Mouse (Mus musculus): Measurements from ENCODE around the gene Rnf208.

Rnf208 gene

DNA sequence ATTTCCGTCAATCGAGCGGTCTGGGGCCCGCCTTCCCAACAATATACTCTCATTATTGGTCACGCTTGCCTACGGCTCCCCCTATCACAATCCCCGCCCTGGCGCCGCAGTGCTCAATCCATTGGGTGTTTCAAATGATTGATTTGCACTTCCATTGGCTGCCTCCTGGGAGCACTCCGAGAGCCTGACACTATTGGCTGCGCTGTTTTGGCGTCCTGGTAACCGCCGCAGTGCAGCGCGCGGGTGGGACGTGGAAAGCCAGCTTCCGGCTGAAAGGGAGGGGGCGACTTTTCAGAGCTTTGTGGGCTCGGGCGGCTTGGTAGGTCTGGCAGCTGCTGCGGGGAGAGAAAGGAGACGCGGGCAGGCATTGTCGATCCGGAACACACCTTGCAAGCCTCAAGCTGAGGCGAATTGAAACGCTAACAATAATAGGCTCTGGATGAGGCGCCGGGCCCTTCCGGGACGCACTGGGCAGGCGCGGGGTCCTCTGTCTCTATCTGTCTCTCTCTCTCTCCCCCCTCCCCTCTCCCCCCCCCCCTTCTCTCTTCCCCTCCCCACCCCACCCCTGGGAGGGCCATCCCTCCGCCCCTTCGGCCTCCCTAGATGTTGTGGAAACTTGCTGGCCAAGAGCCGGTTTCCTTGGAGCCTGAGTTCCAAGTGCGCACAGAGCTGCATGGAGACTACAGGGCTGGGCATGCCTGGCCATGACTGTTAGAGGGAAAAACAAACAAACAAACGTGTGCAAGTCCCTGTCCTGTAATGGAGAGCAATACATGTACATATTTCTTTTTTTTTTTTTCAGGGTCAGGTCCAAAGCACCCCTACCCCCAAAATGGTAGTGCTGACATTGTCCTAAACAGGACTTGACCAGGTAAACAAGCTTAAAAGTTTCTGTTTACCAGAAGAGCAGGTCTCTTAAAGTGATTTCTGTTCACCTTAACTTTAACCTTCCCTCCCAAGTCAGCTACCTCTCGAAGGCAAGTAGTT, 17.0 kb upstream of the Rnf208 start:
- DNase-seq = peak; percentile 99

DNA sequence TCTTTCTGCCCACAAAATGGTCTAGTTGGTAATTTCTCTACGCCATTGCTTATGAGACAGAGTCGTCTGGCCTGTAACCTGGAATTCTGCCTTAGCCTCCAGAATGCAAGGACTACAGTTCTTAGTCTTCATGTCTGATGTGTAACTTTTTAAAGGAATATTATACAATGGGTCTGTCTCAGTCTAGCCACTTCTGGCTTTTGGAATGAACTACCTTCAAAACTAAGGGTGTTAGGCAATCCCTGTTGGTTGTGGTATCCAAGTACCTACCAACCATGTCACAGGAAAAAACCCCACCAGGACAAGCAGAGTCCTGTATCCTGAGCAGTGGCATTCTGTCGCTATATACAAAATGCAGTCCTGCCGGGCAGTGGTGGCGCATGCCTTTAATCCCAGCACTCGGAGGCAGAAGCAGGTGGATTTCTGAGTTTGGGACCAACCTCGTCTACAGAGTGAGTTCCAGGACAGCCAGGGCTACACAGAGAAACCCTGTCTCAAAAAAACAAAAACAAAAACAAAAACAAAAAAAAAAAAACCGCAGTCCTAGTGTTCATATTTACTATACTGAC, 16.2 kb upstream of the Rnf208 start:
- no peak for DNase-seq

DNA sequence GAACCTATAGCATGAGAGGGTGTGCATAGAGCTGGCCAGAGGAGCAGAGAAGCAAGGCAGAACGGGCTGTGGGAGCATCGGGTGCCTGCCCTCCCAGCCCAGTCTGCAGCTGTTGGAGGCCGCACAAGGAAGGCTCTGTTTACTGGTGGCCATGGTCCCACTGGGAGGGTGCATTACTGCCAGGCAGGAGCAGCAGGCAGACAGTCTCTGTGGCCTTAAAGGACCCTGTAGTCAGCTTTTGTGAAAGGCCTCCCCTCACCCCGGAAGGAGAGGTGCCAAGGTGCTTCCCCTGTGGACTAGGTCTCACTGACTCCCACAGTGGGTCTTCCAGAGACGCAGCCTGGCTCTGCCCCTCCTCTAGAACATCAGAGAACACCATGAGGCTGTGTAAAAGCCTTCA, 15.2 kb upstream of the Rnf208 start:
- DNase-seq = peak; percentile 41

DNA sequence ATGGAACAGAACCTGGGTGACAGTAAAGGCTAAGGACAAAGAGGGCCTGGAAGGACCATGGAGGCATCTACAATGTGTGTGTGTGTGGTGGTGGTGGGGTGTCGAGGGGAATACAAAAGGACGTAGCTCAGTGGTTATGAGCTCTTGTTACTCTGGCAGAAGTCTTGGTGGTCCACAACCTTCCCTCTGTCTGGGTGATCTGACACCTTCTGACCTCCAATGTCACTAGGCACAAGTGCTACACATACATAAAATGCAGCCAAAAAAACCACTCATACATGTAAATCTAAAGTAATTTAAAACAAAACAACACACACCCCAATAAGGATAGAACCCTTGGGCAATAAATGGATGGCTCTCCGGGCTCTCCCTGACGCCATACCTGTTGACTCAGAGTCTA, 14.6 kb upstream of the Rnf208 start:
- DNase-seq = no peak

DNA sequence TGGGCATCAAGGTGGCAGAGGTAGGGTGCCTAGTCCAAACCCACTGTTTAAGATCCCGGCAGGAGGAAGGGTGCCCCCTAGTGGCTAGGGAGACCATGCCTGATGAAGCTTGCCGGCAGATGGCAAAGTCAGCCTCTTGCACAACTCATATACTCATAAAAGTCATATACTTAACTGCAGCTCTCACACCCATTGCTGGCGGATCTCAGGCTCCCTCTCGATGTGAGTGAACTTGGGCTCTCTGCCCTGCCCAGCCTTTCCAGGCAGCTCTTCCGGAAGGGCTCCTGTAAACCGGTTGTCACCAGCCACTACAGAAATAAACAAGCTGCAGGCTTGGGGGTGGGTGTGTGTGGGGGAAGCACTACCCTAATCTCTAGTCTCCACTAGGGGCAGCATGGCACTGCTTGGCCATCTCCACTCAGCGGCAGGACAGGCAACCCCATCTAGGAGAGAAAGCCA, 13.6 kb upstream of the Rnf208 start:
- DNase-seq = peak; percentile 83

DNA sequence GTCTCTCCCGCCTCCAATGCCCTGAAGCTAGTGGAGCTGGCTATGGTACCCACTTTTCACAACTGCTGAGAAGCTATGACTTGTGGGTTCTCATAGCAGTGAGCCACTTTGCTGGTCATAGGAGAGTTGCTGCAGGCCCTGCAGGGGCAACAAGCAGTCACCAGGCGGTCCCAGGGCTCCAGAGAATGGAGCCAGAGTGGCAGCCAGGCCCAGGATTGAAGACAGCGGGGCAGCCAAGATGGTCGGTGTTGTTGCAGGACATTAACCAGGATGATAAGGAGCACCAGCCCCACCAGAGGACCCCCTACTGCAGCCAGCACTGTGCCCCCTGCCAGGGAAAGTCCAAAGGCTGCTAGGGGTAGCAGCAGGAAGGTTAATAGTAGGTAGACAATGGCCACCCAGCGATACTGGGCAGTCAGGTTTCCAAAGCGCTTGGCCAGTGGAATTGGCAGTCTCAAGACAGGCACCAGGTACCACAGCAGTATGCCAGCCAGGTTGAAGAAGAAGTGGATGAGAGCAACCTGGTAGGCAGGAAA, 13.0 kb upstream of the Rnf208 start:
- no peak for DNase-seq

DNA sequence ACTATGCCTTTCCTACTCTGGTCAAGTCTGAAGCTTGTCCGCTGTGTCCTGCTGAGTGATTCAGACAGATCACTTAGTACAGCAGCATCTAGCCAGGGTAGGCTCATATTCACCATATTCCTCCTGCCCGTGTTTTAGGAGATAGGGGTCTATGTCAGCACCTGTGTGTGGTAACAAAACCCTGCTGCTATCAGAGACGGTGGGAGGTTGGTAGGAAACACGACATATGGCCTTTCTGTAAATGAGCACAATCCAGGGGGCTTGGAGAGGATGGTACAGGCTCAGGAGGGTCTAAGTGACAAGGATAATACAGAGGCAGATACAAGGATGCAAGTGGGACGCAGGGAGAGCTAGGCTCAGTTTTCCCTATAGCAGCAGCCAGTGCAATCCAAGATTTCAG, 12.5 kb upstream of the Rnf208 start:
- DNase-seq = no peak

DNA sequence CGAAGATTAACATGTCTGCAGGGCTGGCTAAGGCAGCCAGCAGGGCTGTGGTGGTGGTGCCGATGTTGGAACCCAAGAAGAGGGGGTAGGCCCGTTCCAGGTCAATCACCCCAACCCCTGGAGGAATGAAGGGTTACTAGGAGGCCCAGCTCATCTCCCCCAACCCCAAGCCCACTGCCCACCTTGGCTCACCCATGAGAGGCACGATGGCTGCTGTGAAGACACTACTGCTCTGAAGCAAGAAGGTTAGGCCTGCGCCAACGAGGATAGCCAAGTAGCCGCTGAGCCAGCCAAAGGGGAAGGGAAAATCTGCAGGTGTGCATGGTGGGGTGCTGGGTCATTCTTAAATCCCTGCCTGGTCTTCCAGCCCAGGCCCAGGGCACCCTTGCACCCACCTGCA, 11.5 kb upstream of the Rnf208 start:
- no peak for DNase-seq

DNA sequence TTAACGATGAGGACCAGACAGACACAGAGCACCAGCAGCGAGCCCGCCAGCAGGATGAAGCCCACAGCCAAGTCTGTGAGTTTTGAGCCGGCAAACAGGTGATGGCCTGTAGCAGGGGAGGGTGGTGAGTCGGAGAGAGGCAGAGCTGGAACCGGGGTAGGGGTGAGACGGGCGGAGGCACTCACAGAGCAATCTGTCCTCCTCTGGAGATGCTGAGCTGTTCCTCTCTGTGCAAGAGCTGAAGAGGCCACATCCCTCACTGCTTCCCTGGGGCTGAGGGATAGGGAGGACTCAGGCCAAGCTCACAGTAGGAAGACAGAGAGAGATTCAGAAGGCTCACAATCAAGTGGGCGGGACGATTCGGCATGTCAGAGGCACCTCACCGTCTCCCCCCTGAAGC, 11.0 kb upstream of the Rnf208 start:
- no peak for DNase-seq

DNA sequence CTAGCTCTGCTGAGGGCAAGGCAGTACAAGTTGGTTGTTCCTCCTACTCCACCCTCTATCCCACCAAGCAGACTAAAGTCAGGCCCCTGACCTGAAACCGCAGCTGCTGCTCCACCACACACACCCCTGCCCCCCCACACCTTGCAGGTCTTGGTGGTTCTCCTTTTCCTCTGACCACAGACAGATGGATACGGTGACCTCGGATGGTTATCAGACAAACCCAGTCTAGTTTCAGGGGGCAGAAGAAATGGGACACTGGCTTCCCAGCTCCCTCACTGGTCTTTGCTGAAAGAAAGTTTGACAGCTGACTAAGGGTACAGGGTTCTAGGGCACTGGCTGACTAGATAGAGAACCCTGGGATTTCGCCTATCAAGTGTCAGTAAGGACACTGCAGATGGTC, 8.6 kb upstream of the Rnf208 start:
- no peak for DNase-seq

DNA sequence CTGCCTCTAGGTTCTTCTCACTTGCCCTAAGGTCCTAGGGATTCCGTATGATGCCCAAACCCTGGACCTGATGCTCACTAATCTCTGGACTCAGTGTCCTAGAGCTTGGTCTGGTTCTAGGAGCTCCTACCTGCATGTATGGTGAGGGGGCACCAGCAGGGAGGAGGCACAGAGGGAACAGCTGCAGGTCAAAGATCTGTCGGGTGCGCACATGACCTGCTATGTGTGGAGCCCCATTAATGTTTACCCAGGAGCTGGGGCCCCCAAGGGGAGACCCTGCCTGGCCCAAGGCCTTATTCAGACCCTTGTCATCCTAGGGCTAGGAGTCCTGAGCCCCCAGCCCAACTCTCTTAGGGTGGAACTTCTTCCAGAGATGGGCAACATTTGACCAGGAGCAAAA, 8.0 kb upstream of the Rnf208 start, which contains the start of gene Slc34a3:
Slc34a3 (minus strand) TSS at position 315 of the 400 bp plus-strand sequence.
- no peak for DNase-seq

DNA sequence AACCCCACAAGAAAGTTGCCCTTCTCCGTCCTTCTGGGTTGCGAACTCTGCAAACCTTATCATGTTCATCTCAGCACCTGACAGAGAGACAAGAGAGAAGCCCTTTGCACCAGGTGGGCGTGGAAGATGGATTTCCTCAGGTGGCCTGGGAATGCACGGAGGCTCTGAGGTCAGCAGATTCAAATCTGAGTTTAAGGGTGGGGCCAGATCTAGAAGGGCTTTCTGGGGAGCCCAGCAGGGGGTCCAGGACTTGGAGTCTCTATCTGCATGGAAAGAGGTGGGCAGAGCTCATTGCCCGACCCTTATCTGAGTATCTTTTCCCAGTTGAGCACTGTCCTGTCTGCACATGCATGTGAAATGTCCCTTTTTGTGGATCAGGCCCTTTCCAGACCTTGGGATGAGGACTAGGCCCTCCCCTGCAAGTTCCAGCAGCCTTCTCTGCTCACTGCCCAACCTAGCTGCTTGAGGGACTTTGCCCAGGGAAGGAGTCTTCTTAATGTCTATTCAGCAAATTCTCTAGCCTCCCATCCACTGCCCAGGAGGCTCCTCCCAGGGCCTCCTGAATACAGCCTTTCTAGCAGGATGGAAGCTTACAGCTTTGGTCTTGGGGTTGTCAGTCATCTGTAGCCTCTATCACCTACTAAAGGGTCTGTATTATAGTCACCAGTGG, 7.4 kb upstream of the Rnf208 start:
- no peak for DNase-seq

DNA sequence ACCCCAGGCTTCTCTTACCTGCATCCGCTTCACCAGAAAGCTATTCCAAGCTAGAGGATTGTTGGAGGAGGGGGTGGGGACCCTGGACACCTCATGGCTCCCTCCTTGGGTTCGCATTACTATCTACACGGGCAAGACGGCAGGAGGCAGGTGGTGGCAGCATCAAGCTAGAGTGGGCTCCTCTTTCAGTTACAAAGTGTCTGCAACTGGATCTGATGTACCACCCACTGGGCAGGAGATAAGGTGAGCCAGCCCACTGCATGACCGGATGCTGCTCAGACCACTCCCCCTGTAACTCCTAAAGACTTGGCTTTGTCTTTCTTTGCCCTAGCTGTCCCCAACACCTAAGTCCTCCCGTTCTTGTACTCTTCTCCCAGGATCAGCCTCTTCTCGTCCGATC, 5.4 kb upstream of the Rnf208 start, which contains the start of gene Rnf224:
Rnf224 (minus strand) TSS at position 174 of the 400 bp plus-strand sequence.
- DNase-seq = no peak

DNA sequence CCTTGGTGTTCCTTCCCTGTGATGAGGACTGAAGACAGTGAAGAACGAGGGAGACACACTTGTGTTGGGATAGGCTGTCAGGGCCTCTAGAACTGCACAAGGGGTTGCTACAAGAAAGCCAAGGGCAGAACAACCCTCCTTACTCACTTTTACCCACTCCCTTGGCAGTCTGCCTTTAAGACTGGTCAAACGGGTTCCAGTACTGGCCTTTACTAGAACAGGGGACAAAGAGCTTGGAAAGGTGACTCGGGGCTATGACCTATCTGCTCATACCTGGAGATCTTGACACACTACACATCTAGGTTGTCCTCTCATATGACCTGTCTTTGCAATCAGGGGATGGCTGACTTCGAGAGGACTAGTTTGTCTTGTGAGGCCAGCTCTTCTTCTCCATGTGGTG, 4.5 kb upstream of the Rnf208 start:
- DNase-seq = no peak

DNA sequence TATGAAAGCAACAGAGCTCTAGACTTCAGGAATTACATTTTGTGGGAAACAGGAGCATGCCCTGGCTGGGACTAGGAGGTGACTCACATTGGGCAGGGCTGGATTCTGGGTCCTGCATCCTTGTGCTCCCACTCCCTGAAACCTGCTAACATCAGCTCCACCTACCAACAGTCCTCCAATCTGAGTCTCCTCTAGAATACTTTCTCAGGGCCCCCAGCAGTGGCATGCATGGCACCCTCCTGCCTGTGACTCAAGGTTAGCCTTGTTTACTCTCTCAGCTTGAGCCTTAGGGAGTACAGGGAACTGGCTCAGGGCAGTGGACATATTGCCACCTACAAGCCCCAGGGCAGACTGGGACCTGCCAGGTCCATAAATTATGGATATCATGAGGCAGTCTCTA, 3.9 kb upstream of the Rnf208 start:
- no peak for DNase-seq

DNA sequence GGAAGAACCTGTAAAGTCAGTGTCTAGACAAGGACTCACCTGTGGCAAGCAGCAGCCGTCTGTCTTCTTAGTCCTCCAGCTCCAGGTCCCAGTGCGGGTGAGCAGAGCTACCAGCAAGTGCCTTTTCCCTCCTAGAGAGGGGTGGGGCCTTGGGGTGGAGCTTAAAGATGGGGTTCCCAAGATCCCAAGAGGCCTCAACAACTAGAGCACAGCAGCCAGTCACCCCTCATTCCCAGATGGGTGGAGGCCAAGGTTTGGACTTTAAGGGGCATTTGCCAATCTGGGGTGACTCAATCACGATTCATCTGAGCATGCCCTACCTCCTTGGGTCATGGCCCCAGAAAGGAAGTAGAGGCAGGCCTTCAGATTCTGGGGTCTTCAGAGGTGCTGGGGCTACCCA, 2.3 kb upstream of the Rnf208 start:
- no peak for DNase-seq

DNA sequence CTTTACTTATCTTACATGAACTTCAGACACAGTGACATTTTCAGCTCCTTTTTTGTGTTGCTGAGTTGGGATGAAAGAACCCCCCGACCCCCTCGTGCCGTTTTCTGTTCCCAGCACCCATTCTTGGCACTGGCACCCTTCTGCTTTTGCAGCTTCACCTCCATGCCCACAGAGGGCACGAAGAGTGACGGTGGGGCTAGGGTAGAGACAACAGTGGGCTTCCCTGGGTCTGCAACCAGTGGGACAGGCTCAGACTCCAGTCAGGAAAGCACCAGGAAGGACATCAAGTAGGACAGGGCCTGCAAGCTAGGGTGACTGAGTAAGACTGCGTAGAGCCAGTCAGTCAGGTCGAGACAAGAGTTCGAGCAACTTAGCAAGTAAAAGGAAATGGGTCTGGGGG, 1.7 kb upstream of the Rnf208 start:
- no peak for DNase-seq

DNA sequence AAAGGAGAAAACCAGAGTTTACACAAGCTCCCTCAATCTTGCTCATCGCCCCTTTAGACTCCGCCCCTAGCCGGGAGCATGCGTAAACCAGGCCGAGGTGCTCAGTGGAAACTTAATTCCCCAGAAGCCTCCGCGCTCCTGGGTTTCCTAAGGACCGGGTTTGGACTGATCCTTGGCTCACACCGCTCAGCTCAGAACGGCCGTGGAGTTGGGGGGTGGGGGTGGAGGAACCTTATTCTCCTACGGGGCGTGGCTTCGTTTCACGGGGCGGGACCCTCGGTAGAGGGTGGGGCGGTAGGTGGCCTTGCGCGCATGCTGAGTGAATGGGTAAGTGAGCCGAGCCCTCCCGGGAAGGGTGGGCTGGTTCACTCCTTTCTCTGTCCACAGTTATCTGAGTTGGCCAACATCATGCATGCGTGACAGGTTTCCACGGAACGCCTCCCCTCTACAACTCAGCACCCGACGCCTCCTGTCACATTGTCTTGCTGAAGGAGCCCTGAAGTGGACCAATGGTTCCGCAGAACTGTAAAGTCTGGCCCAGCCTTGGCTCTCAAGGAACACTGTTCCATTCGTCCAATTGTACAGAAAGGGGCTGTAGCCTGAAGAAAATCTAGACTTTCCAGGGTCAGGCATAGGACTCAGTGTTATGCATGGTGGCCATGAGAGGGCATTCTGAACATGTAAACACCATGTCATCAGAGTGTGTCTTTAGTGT, 1.2 kb upstream of the Rnf208 start:
- DNase-seq = peak; percentile 66

DNA sequence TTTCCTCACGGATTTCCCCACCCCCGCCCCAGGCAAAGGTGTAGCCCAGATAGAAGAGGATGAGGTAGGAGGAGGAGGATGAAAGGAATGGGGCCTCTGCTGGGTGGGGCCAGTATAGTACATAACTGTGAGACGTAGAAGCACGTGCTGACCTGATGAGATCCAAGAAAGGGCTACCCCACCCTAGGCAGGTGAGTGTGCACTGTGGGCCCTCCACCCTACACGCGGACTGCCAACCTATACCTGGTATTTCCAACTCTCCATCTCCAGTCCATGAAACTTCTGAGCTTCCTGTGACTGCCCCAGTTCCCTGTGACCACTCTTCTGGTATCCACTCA, 648 bp upstream of the Rnf208 start:
- DNase-seq = no peak

DNA sequence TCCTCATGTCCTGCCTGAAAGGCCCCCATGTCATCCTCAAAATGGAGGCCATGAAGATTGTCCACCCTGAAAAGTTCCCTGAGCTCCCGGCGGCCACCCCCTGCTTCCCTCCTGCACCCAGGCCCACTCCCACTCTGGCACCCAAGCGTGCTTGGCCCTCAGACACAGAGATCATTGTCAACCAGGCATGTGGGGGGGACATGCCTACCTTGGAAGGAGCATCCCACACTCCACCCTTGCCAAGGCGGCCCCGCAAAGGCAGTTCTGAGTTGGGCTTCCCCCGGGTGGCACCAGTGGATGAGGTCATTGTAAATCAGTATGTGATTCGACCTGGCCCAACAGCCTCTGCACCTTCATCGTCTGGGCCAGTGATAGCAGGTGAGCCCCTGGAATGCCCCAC, 1.3 kb downstream of the Rnf208 start:
- DNase-seq = no peak

DNA sequence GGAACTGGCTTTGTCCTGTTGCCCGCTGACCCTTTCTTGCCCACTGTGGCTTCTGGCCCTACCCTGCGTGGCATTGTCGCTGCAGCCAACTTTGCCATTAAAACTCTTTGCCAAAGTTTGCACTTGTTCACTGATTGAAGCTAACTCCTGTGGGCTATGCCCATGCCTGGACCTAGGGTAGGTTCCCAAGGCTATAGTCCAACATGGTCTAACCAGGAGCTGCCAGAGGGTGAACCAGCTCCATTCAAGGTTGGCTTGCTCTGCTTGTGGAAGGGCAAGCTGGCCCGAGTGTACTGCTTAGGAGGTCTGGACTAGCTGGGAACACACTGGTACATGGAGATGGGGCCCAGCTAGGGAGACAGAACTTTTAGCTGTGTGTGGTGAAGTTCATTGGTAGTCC, 2.1 kb downstream of the Rnf208 start:
- DNase-seq = no peak

DNA sequence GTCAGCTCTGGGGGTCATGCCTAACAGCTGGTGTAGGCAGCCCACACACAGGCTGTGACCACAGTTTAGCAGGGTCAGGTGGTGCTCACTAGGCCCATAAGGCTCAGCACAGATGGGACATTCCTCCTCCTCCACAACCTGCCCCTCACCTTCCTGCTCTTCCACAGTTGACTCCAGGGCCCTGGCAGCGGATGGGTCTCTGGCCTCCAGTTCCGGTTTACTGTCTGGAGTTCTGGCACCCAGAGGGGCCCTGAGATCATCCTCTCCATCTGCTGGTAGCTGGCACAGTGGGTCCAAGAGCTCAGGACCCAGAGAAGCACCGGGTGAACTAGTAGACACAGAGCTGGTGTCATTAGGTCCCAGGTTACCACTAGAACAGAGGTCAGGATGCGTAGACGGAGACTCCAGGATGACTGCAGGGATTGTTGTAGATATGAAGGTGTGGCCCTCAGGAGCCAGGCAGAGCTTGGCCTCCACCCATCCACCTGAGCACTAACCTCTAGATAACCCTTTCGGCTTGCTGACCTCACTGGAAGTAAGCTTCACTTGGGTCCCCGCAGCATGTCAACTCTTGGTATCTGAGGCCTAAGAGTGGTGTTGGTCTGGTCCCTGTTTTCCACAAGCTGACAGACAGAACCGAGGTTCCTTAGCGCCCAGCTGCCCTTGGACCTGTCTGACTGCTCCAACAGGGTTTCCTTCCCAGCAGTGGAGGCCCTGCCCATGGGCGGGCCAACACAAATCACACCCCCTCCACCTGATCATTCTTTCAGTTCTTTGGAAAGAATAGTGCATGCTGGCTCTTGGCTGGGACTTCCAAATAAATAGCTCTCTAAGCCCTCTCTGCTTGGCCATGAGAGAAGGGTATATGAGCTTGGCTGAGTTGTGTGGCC, 4.4 kb downstream of the Rnf208 start, which contains the start of gene AL732309.1:
AL732309.1 (minus strand) TSS at position 681 of the 890 bp plus-strand sequence.
- DNase-seq = no peak

Data from right cerebral cortex, postnatal 25 days (tissue).